Mouse (Mus musculus) cerebellum, adult 2 months (tissue): ENCODE data around the gene Tbc1d10c. TPM values are rescaled to one million over a fixed set of nuclear protein-coding genes. Genes with fewer than 3 reads are reported as not detected.

Experiments used
- DNase-seq, 2 experiments: peaks; one replicate each; pipeline ENCODE4 v3.0.0; 2021
- H3K27ac ChIP-seq: fragments of 200-500 bp; 2 replicates; pipeline ENCODE4 v1.5.1; 2012; ENCODE audit warnings: low read length, control low read depth, inconsistent platforms; ENCODE audit not compliant: insufficient read depth
- H3K27me3 ChIP-seq: fragments of 200-500 bp; 2 replicates; pipeline ENCODE4 v1.6.1; 2012; ENCODE audit warnings: inconsistent platforms, mild to moderate bottlenecking, low read length, moderate library complexity; ENCODE audit not compliant: control insufficient read depth, insufficient read depth
- H3K4me1 ChIP-seq: fragments of 200-500 bp; 2 replicates; pipeline ENCODE4 v1.6.1; 2011; ENCODE audit warnings: low read length; ENCODE audit not compliant: control insufficient read depth, insufficient read depth
- H3K4me3 ChIP-seq: fragments of 200-500 bp; replicated peaks from 2 replicates; pipeline ENCODE3; 2011; ENCODE audit warnings: mild to moderate bottlenecking, low read depth, low read length, control low read depth; ENCODE audit not compliant: insufficient read depth
- CTCF ChIP-seq: fragments of 200-500 bp; IDR thresholded peaks from 2 replicates; pipeline ENCODE4 v1.5.1; 2011; ENCODE audit warnings: low read depth, mild to moderate bottlenecking, control low read depth, low read length, moderate library complexity, borderline replicate concordance; ENCODE audit not compliant: insufficient read depth
- POLR2A ChIP-seq: fragments of 200-500 bp; IDR thresholded peaks from 2 replicates; pipeline ENCODE4 v1.6.1; 2011; ENCODE audit warnings: low read length, control low read depth, borderline replicate concordance; ENCODE audit not compliant: insufficient read depth
- WGBS: fragments of 180-500 bp; shearing (Covaris S2); methylation state at CpG from one replicate; pipeline ENCODE4 v1.1.7; 2018; 5-methylcytosine and 5-hydroxymethylcytosine counted together
- polyA plus RNA-seq: library from polyadenylated mRNA; depleted of rRNA; stranded (reverse); fragments of >200 nt; gene quantifications from 2 replicates; pipeline ENCODE4 v1.2.3, GENCODE M21; 2012

Tbc1d10c gene
- polyA plus RNA-seq, 1 experiment = 1.1 TPM

DNA sequence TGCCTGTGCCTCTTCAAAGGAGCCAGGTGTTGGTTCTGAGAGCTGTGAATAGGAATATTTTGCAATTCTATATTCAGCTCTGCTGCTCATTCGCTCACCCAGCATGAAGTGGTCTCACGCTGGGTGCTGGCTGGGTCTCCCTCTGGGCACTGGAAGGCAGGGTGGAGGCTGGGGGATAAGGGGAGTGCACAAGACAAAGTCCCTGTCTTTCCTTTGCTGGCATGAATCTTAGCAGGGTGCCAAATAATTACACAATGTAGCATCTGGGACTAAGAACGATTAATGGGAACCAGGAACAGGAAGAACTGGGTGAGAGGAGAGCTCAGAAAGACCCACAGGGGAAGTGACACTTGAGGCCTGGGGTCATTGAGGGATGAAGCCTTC, 44.1 kb downstream of the Tbc1d10c start:
- H3K27ac ChIP-seq = peak overlapping the region; percentile 68
- no peak overlapping the region for H3K4me3 ChIP-seq
- H3K4me1 ChIP-seq = peaks cover 29% of the 10 kb centered on the region
- H3K27me3 ChIP-seq = no peaks in the 10 kb centered on the region
- WGBS = 35% methylated on average over 3 of the region's 3 CpGs
- TF ChIP-seq CTCF (no peak), POLR2A (no peak)
- no peak for DNase-seq

- peaks cover 25% of the 10 kb centered on the region for H3K4me1 ChIP-seq
- H3K27ac ChIP-seq = peak overlapping the region; percentile 68
- WGBS = 67% methylated on average over 12 of the region's 12 CpGs
Measured at GRCm38 (mm10) chr19:4146366-4147021, 44.6 kb downstream of the Tbc1d10c start.

DNA sequence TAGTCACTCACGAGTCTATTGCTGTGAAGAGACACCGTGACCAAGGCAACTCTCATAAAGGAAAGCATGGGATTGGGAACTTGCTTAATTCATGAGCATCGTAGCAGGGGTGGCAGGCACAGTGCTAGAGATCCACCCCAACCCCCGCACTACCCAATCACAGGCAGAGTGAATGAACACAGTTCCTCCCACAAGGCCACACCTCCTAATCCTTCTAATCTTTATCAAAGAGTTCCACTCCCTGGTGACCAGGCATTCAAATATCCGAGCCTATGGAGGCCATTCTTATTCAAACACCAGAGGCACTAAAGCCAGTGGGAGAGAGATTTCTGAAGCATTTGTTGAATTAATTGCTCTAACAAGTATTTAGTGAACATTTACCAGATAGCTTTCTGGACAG, 45.1 kb downstream of the Tbc1d10c start:
- no peak overlapping the region for H3K4me3 ChIP-seq
- TF ChIP-seq CTCF = no peak
- H3K27ac ChIP-seq = no peak overlapping the region
- DNase-seq = no peak
- WGBS = 93% methylated on average over 5 of the region's 5 CpGs
- no peaks in the 10 kb centered on the region for H3K27me3 ChIP-seq
- peaks cover 25% of the 10 kb centered on the region for H3K4me1 ChIP-seq

More at GRCm38 (mm10) chr19:4146366-4147021, 44.6 kb downstream of the Tbc1d10c start:
- TF ChIP-seq POLR2A = no peak
- TF ChIP-seq CTCF = no peak
- H3K4me3 ChIP-seq = no peak overlapping the region
- no peak for DNase-seq
- no peaks in the 10 kb centered on the region for H3K27me3 ChIP-seq

DNA sequence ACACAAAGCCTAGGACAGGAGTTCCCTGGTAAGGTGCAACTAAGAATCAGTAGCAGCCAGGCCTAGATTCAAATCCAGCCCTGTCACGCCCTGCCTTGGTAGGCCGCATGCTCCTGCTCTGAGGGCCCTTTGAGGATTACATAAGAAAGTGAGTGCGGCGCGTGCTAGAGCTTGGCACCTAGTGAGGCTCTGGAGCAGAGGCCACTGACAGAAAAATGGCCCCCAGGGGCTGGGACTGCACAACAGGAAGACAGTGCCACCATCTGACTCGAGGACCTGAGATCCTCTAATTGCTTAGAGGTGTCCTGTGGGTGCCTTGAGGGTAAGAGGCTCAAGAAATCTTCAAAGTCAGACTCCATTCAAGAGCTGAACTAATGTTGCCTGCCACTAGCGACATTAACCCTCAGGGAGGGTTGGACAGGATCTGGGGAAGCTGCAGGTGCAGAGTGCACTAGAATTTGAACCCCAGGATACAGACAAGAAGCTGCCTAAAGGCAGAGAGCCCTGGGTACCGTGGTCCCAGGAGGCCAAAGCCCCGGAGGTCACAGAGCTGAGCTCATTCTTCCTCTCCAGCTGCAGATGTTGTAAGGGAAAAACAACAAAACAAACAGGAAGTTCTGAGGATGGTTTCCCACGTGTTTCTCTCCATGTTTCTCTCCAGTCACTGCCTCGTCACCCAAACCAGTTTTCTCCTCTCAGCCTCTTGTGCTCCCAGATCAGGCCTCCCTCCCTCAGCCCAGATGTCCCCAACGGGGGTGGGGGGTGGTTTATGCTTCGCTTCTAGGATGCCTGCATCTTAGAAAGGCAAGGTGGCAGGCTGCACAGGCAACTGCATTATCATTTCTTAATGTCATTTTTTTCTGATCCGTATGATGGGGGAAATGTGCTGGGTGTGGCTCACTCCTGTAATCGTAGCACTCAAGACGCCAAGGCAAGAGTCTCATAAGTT, 46.3 kb downstream of the Tbc1d10c start:
- Histone ChIP-seq H3K4me1 (peaks cover 20% of the 10 kb centered on the region), H3K27ac (no peak overlapping the region), H3K4me3 (no peak overlapping the region), H3K27me3 (no peaks in the 10 kb centered on the region)
- TF ChIP-seq POLR2A (no peak), CTCF (no peak)
- 87% methylated on average over 16 of the region's 16 CpGs for WGBS
- no peak for DNase-seq

DNA sequence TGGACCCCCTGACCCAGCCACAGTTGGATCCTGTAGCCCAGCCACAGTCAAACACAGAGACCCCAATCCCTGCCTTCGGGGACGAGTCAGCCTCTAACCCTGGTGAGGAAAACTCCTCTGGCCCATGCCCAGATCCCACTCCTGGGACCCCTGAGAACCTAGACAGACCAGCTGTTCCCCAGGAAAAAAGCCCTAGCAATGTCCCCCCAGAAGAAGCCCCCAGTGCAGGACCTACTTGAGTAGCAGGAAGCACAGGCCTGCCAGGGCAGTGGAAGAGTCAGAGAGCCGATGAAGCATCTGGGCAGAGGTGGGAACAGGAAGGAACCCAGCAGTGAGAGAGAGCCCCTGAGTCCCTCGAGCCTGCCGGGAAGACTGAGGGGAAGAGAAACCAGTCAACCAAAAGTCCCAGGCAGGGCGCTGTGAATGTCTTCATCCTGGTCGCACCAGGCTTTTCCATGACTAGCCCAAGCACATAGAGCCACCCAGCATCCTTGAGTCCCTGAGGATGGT, 47.3 kb downstream of the Tbc1d10c start, which contains the start of gene Cabp4:
Gene Cabp4, minus strand, starts transcription at position 275 of the 510 bp plus-strand sequence.
- WGBS = 77% methylated on average over 7 of the region's 7 CpGs
- Histone ChIP-seq H3K4me3 (no peak within 1 kb of the TSS), H3K27ac (no peak within 1 kb of the TSS), H3K27me3 (no peaks in the 10 kb centered on the region), H3K4me1 (peaks cover 15% of the 10 kb centered on the region)
- no peak for TF ChIP-seq CTCF
- no peak for TF ChIP-seq POLR2A
- DNase-seq = no peak

DNA sequence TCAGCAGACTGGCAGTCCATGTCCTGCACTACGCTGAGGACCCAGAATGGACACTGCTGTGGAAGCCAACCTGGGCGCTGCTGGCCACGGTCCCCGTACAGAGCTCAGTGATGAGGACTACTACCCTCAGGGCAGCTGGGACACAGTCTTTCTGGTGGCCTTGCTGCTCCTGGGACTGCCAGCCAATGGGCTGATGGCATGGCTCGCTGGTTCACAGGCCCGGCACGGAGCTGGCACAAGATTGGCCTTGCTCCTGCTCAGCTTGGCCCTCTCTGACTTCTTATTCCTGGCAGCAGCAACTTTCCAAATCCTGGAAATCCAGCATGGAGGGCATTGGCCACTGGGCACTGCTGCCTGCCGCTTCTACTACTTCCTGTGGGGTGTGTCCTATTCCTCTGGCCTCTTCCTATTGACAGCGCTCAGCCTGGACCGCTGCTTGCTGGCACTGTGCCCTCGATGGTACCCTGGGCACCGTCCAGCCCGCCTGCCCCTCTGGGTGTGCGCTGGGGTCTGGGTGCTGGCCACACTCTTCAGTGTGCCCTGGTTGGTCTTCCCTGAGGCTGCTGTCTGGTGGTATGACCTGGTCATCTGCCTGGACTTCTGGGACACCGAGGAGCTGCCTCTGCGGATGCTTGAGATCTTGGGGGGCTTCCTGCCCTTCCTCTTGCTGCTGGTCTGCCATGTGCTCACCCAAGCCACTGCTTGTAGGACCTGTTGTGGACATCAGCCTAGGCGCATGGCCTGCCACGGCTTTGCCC, 48.5 kb downstream of the Tbc1d10c start:
- Histone ChIP-seq H3K4me1 (peaks cover 10% of the 10 kb centered on the region), H3K4me3 (no peak overlapping the region), H3K27ac (no peak overlapping the region), H3K27me3 (no peaks in the 10 kb centered on the region)
- no peak for TF ChIP-seq POLR2A
- TF ChIP-seq CTCF = no peak
- WGBS = 42% methylated on average over 18 of the region's 18 CpGs
- DNase-seq = peak in 1 of 2 experiments; percentile 29

DNA sequence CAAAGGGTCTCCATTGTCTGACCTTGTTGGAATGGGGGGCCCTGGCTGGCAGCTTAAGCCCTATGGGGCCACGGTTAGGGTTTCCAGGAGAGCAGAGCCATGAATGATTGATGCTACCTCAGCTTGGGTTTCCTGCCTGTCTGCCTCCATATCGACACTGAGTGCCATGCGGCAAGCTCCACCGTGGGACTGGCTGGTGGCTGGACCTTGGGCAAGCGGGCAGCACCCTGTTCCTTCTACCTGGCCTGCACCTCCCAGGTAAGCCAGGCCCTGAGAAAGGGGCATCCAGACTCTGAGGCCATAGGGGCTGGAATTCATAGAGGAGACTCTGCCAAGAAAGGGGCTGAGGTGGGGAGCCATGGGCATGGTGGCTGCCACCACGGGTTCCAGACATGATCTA, 50.9 kb downstream of the Tbc1d10c start:
- no peak overlapping the region for H3K4me3 ChIP-seq
- H3K4me1 ChIP-seq = no peaks in the 10 kb centered on the region
- WGBS = 76% methylated on average over 6 of the region's 6 CpGs
- no peaks in the 10 kb centered on the region for H3K27me3 ChIP-seq
- no peak for DNase-seq
- no peak for TF ChIP-seq CTCF
- TF ChIP-seq POLR2A = no peak
- H3K27ac ChIP-seq = no peak overlapping the region

DNA sequence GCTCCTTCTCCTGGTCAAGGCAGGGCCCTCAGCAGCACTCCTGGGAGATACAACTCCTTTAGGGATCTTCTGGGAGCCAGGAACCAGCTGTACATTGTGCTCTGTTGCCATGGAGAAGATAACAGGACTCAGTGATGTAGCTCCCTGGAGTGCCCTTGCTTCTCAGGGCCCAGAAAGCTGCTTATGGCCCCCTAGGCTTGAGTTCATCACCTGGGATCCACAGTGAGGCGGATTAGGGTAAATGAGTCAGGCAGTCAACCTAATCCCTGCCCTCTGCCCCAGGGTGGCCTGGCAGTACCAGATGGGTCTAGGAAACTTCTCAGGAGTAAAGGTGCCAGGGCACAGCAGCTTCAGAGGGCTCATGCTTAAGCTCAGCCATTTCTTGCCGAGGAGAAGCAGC, 51.6 kb downstream of the Tbc1d10c start, which contains the start of gene Gpr152:
Gene Gpr152, plus strand, starts transcription at position 342 of the 400 bp plus-strand sequence.
- DNase-seq = no peak
- no peak within 1 kb of the TSS for H3K27ac ChIP-seq
- no peak within 1 kb of the TSS for H3K4me3 ChIP-seq
- no peaks in the 10 kb centered on the region for H3K4me1 ChIP-seq
- H3K27me3 ChIP-seq = no peaks in the 10 kb centered on the region
- TF ChIP-seq POLR2A (no peak), CTCF (no peak)
- WGBS = 72% methylated on average over 2 of the region's 2 CpGs
